Mouse (Mus musculus): ENCODE results near the gene Nudt14.

The Nudt14 gene

GRCm38 (mm10) chr12:112950040-112950760 is 8.3 kb upstream of the Nudt14 start:
- DNase-seq = peak; percentile 95

- DNase-seq = no peak
These were observed 5.4 kb upstream of the Nudt14 start for GRCm38 (mm10) chr12:112947307-112947706.

GRCm38 (mm10) chr12:112943669-112944068 is 1.7 kb upstream of the Nudt14 start:
- no peak for DNase-seq

- DNase-seq = no peak
These were observed 658 bp downstream of the Nudt14 start for GRCm38 (mm10) chr12:112941156-112941775.

- DNase-seq = no peak
These were observed 1.2 kb downstream of the Nudt14 start for GRCm38 (mm10) chr12:112940710-112941109.

GRCm38 (mm10) chr12:112940238-112940637 is 1.7 kb downstream of the Nudt14 start:
- DNase-seq = no peak

- DNase-seq = no peak
These were observed 2.9 kb downstream of the Nudt14 start for GRCm38 (mm10) chr12:112938873-112939565.

GRCm38 (mm10) chr12:112938366-112938765 is 3.6 kb downstream of the Nudt14 start:
- no peak for DNase-seq

- DNase-seq = no peak
These were observed 4.0 kb downstream of the Nudt14 start for GRCm38 (mm10) chr12:112937906-112938305.

GRCm38 (mm10) chr12:112932647-112933046 is 9.3 kb downstream of the Nudt14 start:
- DNase-seq = no peak

- DNase-seq = peak; percentile 78
These were observed 12.2 kb downstream of the Nudt14 start, which contains the start of gene Jag2 for GRCm38 (mm10) chr12:112929562-112930352. Gene Jag2 (minus strand): TSS chr12:112929776.

GRCm38 (mm10) chr12:112928401-112929241 is 13.3 kb downstream of the Nudt14 start:
- peak; percentile 67 for DNase-seq

- no peak for DNase-seq
These were observed 14.7 kb downstream of the Nudt14 start for GRCm38 (mm10) chr12:112927265-112927664.

GRCm38 (mm10) chr12:112925950-112926349 is 16.0 kb downstream of the Nudt14 start:
- no peak for DNase-seq

- no peak for DNase-seq
These were observed 19.4 kb downstream of the Nudt14 start for GRCm38 (mm10) chr12:112922541-112922940.

- DNase-seq = no peak
These were observed 20.4 kb downstream of the Nudt14 start for GRCm38 (mm10) chr12:112921518-112921917.

GRCm38 (mm10) chr12:112917906-112918305 is 24.0 kb downstream of the Nudt14 start:
- DNase-seq = no peak

GRCm38 (mm10) chr12:112917486-112917885 is 24.4 kb downstream of the Nudt14 start:
- no peak for DNase-seq

GRCm38 (mm10) chr12:112916698-112917400 is 25.1 kb downstream of the Nudt14 start:
- DNase-seq = no peak

GRCm38 (mm10) chr12:112915587-112915986 is 26.3 kb downstream of the Nudt14 start:
- no peak for DNase-seq

GRCm38 (mm10) chr12:112914527-112914926 is 27.4 kb downstream of the Nudt14 start:
- no peak for DNase-seq

All from layer of hippocampus, adult 9-11 months (tissue).